Mouse (Mus musculus): ENCODE data around the gene Pcid2. TPM values are rescaled to one million over a fixed set of nuclear protein-coding genes. Genes with fewer than 3 reads are reported as not detected.
"Not testable (repeated sequence)": the region's sequence is repeated elsewhere in the genome, so short reads cannot be mapped to it uniquely, and the experiment has no call there.

Pcid2 gene
- total RNA-seq, 2 experiments from 2014 or later = 10.4 to 10.6 TPM

DNA sequence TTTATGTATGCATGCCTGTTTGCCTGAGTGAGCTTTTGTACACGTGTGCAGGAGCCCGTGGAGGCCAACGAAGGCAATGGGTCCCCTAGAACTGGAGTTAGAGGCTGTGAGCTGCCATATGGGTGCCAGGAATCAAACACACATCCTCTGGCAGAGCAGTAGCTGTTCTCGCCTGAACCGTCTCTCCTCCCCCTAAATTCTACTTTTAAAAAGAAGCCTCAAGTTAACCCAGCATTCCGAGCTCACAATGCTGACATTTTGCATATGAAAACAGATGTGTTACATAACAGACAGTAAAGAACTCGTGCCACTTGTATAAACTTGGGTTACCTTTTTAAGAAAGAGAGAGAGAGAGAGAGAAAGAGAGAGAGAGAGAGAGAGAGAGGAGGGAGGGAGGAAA is 27.7 kb downstream of the Pcid2 start:
- DNase-seq = no peak

DNA sequence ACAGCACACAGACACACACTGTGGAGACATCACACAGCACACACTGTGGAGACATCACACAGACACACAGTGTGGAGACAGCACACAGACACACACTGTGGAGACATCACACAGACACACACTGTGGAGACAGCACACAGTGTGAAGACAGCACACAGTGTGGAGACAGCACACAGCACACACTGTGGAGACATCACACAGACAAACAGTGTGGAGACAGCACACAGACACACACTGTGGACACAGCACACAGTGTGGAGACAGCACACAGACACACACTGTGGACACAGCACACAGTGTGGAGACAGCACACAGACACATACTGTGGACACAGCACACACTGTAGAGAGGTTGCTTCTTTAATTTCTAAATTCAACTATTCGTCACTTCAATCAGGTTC is 29.7 kb downstream of the Pcid2 start:
- not testable (repeated sequence) for DNase-seq

DNA sequence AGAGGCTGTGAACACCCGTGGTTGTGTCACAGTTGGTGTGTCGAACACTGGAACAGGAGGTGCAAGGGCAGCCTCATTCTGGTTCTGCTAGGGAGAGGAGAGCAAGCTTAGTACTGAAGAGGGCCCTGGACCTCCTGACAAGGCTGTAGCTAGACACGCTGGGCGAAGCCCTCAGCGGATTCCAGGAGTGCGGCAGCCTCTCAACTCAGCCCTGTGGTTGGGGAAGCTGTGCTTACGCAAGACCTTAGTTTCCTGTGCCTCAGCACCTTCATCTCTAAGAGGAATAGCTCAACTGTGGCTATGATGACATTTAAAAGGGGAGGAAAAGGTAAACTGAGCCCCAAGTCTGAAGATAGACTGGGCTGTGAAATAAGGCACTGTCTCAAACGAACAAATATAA is 30.2 kb downstream of the Pcid2 start:
- DNase-seq = no peak

DNA sequence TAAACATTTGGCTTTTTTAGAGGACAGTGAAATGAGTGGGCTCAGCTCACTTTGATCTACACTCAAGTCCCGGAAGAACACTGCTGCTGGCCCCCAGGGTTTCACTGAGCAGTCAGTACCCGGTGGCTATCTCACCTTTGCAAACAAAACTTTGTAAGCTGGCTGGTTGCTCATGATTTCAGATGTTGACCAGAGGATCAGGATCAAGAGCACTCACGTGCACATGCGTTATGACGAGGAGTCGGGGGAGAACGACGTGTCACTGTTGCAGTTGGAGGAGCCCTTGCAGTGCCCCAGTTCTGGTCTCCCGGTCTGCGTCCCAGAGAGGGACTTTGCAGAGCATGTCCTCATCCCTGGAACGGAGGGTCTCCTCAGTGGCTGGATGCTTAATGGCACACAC is 32.0 kb downstream of the Pcid2 start:
- no peak for DNase-seq

DNA sequence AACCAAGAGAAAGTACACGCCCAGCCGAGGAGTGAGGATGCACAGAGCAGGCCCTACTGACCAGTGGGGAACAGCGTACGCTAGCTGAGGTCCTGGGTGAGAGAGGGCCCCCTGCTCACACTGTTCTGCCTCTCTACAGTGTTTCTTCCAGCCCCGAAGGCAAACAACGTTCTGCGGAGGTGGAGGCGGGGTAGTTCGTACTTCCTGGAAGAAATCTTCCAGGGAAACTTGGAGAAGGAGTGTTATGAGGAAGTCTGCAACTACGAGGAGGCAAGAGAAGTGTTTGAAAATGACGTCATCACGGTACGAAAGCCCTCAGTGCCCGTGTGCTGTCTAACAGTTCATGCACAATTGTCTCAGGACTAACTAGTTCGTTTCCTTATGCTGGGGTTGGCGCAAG is 42.1 kb downstream of the Pcid2 start:
- DNase-seq = no peak

DNA sequence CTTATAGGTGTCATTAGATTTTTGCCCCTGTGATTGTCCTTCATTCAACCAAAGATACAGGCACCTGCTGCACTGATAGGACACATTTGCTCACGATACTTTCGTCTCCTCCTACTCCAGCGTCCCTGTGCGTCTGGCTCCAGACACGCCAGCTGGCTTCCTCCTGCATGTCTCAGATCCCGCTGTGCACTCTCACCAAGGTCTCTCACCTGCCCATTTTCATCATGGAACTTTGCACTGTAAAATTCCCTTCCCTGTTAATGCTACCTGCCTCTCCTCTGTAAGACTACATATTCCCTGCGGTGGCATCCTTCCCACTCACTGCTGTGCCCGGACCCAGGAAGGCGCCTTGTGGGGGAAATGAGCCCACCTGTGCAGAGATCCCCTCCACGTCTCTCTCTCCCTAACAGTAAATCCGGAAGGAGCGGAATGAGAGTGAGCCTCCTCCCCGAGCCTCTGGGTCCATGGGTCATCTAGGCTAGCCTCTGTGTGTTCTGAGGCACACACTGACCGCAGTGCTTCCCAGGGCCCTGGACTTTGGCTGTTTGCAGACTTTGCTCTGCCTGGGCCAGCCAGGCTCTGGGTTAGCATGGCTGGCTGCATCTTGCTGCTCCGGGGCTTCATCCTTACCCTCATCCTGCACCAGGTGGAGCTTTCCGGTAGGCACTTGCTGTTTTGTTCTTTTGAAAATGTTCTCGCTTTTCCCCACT is 44.7 kb downstream of the Pcid2 start, which contains the start of gene Proz:
Proz (plus strand) TSS at position 474 of the 710 bp plus-strand sequence.
- DNase-seq = no peak

DNA sequence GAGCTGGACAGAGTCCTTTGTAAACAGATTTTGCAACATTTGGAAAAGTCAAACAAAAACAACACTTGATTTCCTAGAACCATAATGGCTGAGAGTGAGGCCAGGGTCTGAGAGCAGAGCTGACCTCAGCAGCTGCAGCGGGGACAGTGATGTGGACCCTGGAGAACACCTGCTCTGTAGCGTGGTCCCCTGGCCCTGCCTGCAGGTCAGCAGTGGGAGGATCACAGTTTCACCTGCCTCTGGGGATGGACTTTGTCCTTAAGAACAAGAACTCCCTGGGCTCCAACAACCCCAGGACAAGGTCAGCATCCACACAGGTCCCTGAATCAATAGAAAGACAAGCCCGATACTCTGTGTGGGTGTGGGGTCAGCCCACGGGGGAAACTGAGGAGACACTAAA is 47.9 kb downstream of the Pcid2 start:
- no peak for DNase-seq

DNA sequence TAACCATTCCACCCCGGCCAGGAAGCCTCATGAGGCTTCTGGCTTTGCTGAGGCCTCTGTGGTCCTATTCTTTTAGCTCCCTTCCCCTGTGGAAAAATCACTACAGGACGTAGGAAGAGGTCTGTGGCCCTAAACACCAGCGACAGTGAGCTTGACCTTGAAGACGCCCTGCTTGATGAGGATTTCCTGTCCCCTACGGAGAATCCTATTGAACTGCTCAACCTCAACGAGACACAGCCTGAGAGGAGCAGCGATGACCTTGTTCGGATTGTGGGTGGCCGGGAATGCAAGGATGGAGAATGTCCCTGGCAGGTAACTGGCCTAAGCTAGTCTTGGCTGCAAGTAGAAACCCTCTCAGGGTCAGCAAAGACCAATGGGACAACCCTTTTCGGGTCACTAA is 54.7 kb downstream of the Pcid2 start:
- no peak for DNase-seq

DNA sequence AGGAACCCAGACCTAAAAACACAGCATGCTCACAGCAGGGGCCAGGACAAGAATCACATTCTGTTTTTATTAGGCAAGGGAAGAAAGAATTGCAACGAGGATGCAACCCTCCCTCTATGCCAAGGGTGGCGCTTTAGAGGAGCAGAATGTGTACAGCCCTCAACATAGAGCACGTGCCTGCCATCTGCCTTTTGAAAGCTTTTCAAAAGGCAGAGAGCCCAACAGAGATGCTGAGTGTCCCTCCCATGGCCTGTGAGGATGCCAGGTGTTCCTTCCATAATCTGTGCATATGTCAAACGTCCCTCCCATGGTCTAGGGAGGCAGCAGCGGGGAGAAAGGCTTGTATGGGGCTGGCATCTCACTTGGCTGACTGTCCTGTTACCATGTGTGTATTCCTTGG is 57.6 kb downstream of the Pcid2 start:
- DNase-seq = no peak

DNA sequence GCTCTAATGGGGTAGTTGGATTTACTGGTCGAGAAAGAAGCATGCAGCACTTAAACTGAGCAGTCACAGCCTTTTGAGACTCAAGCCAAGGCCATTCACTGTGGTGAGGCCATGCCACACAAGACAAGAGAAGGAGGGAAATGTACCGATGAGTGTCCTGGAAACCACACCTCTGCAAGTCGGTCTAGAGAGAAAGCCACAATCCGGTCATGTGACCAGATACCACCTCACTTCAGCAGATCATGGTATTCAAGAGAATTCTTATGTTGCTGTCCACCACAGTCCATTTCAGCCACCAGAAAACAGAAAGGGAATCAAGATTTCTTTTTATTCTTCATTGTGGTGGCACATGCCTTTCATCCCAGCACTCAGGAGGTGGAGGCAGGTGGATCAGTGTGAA is 63.8 kb downstream of the Pcid2 start:
- no peak for DNase-seq

DNA sequence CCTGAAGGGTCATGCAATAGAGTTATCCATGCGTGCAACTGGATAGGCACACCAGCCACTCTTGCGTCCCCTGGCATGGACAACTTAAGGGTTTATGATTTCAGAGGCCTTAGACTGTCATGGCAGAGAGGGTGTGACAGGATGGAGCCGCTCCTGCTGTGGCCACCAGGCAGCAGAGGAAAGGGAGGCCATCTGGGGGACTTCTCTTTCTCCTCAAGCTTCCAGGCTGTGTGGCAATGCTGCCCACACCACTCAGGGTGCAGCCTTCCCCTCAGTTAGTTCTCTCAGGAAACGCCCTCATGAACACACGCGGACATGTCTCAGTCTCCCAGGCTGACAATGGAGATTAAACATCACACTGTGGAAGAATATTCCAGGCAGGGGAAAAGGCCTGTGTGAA is 66.2 kb downstream of the Pcid2 start:
- DNase-seq = no peak

DNA sequence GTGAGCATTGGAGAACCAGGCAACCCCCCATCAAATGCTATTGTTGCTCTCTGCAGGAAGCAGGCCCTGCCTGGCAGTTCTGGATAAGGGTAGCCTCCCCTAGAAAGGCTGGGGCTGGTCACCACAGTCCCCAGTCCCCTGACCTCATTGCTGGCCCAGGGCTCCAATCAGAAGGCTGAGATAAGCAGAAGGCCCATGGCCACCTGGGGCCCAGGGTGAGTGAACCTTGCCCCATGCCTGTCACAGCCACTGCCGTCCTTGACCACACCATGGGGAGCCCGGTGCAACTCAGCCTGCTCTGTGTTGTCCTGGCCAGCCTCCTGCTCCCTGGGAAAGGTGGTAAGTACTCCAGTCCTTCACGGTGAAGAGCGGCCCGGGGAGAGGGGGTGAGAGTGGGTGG is 67.7 kb downstream of the Pcid2 start:
- DNase-seq = no peak

DNA sequence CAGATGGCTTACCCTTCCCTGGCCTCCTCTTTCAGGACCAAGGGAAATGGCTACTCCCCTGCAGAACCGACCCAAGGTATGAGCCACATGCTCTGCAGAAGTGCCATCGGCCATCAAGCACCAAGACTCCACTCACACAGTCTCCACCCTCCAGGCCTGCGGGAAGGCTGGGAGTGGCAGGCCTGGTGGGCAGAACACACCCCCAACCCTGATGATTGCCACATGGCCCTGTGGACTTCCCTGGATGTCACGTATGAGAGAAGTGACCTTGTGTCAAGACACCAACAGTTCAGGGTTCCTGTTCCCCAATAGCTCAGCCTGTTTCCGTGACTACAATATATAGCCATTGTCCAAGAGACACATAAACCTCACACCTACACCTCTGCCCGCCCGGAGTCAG is 68.2 kb downstream of the Pcid2 start, which contains the start of gene F10:
F10 (plus strand) TSS at position 294 of the 400 bp plus-strand sequence.
- DNase-seq = no peak

DNA sequence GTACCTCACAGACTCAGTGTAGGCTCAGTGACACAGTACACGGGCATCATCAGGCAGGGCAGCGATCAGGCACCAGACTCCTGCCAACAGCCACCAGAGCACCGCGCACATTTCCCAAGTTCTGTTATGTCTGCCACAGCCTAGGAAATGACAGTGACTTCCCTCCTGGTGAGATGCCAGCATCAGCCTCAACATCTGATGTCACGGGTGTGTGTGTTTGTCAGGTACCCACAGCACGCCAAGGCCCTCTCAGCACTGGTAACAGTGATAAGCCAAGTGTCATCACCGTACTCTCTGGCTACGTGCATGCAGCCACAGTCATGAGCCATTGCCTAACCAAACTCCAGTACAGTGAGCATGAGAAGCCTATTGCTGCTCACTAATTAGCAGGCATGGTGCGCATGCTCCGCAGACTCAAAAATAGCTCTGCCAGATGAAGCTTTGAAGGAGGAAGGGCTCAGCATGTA is 68.9 kb downstream of the Pcid2 start:
- peak in 1 of 2 experiments; percentile 17 for DNase-seq

DNA sequence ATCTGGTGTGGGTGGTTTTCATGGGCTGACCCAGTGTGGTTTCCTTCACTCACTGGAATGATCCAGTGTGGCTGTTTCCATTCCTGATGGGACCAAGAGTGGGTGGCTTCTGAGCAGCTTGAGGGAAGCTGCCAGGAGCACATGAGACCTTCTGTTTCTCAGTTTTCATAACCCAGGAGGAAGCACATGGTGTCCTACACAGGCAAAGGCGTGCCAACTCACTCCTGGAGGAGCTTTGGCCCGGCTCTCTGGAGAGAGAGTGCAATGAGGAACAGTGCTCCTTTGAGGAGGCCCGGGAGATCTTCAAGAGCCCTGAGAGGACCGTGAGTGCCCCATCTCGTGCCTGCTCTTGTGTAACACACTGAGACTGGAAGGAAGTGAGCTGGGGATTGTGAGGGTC is 76.8 kb downstream of the Pcid2 start:
- DNase-seq = no peak

DNA sequence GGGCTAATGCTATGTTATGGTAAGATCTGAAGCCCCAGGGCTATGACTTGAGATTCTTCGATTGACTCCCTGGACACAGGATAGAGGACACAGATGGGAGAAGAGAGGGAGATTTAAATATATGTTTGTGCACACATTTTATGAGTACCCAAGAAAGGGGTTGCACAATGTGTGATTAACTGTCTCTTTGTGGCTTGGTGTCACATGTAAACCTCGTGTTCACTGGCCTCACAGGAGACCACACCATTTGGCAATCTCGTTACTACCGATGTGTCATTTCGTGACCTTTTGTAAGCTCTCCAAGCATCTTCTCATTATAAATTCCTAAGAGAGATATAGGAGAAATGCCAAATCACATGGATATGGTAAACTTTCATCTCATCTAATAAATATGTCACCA is 77.6 kb downstream of the Pcid2 start:
- DNase-seq = no peak

Small RNAs within 50 kb of the gene (microRNA-seq; reads per million reads assigned to microRNA genes)
- gene Mir7065 = 0 to 0.27 reads per million in 2 experiments

Other genes with a start within 250 kb of the Pcid2 start
- 10 to 100 TPM; 75.1 to 93.4 TPM for gene Mcf2l, start 231.7 kb downstream of the Pcid2 start, total RNA-seq (2021)
- under 1 TPM; 0.15 to 0.26 TPM for gene F7, start 79.4 kb downstream of the Pcid2 start, total RNA-seq (2021)
- under 1 TPM; 0.27 to 0.44 TPM for gene F10, start 68.2 kb downstream of the Pcid2 start, total RNA-seq (2021)
- not detected for gene Proz, start 44.5 kb downstream of the Pcid2 start, total RNA-seq (2021)
- gene Cul4a, start 162 bp upstream of the Pcid2 start, total RNA-seq (2021) = 10 to 100 TPM; 80.1 to 85.0 TPM
- gene Lamp1, start 53.7 kb upstream of the Pcid2 start, total RNA-seq (2021) = 100 to 1,000 TPM; 405 to 445 TPM
- 1 to 10 TPM; 4.9 to 5.1 TPM for gene Grtp1, start 95.2 kb upstream of the Pcid2 start, total RNA-seq (2021)
- 100 to 1,000 TPM; 577 to 637 TPM for gene Adprhl1, start 148.7 kb upstream of the Pcid2 start, total RNA-seq (2021)
- gene Dcun1d2, start 182.7 kb upstream of the Pcid2 start, total RNA-seq (2021) = 10 to 100 TPM; 64.4 to 68.7 TPM
- 10 to 100 TPM; 27.4 to 28.2 TPM for gene Tmco3, start 182.7 kb upstream of the Pcid2 start, total RNA-seq (2021)
- gene Tfdp1, start 233.3 kb upstream of the Pcid2 start, total RNA-seq (2021) = 10 to 100 TPM; 35.2 to 38.1 TPM

Data from heart, adult 18-20 months (tissue).